14 mouse cellular contexts compared by ENCODE assay signal in the genomic region with DNA sequence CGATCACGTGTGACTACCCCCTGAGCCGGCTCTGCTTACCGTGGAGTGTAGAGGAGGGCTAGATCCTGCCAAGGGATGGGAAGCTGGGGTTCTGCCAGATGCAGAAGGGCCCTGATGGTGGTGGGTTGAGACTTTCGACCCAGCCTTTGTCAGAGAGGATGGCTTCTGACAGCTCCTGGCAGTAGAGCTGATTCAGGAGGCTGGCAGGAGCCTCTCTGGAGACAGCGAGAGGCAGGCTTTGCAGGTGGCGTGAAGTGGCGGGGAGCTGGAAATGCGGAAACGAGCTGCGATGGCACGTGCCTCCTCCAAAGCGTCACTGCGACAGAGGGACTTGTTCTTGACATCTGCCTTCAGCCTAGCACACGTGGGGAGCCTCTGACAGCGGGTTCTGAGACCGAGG.
A peak's percentile ranks its signal among the peaks of the same experiment; 100 is the strongest.
DNase-seq lines count a peak whose midpoint lies in the region; ATAC-seq and TF ChIP-seq lines count a peak whose summit lies in the region.
"Had no signal": no experiment of that assay in that cellular context is flagged by ENCODE, and none has a peak within 500 bp of the region (broad histone marks: within the 10 kb centered on the region; RNA-seq: fewer than 3 reads in every experiment).

No protein-coding gene starts in this region.

- H3K4me3 ChIP-seq in layer of hippocampus, adult 2 months: no peak overlapping the region
- no peak overlapping the region for H3K4me3 ChIP-seq in cortical plate, adult 2 months (ENCODE audit: insufficient read depth, low read length)
- H3K4me3 ChIP-seq: heart, adult 2 months had no signal

- TF ChIP-seq CTCF in layer of hippocampus, adult 2 months (conservative IDR thresholded peaks at IDR 0.05): no peak
- no peak for TF ChIP-seq CTCF in cortical plate, adult 2 months (IDR thresholded peaks at IDR 0.05; ENCODE audit: extremely low read depth, insufficient read depth, low read length)

- no peak for TF ChIP-seq POLR2A in cortical plate, adult 2 months (IDR thresholded peaks at IDR 0.05; ENCODE audit: extremely low read depth, insufficient read depth, low read length)

- H3K4me1 ChIP-seq in cortical plate, adult 2 months (ENCODE audit: control insufficient read depth, insufficient read depth, low read length): peaks cover 18% of the 10 kb centered on the region

- peak overlapping the region; percentile 84 for H3K27ac ChIP-seq in layer of hippocampus, adult 2 months
- peak overlapping the region; percentile 20 for H3K27ac ChIP-seq in cortical plate, adult 2 months (ENCODE audit: insufficient read depth, low read length)
- H3K27ac ChIP-seq: heart, adult 2 months; liver, embryonic 14.5 days had no signal

- ATAC-seq in cerebellum, adult (ENCODE audit: insufficient number of reproducible peaks, low FRiP score, low TSS enrichment): no peak
- ATAC-seq: activated CD4-positive, CD25-positive, alpha-beta regulatory T cell, adult 4 months; inflammation-experienced regulatory T-cells, adult 6 months had no signal

- peak; percentile 35 for DNase-seq in cerebellum, adult 11 months
- peak in 1 of 2 experiments; percentile 49 for DNase-seq in layer of hippocampus, adult 2 months (ENCODE audit: low spot score in 2 of 2)
- DNase-seq in layer of hippocampus, adult 9-10 months (ENCODE audit: low spot score): no peak
- peak; percentile 83 for DNase-seq in brain, adult 2 months (ENCODE audit: low read depth, low spot score)
- no peak for DNase-seq in adipocyte (ENCODE audit: low spot score)
- no peak for DNase-seq in heart, adult 8-10 months (ENCODE audit: low spot score)
- DNase-seq: heart, adult 2 months; heart, postnatal 10 days; lung, postnatal 10 days had no signal

Comparison
In these comparisons a context has a peak if more than half of its experiments do, and no peak if none do; other contexts are left out.
1. DNase-seq: peak in cerebellum, adult 11 months (single experiment) and brain, adult 2 months (single experiment); none in layer of hippocampus, adult 9-10 months (single experiment), adipocyte (single experiment) and heart, adult 8-10 months (single experiment).